Mouse (Mus musculus): Measurements from ENCODE around the gene Pipox. TPM values are rescaled to one million over a fixed set of nuclear protein-coding genes. Genes with fewer than 3 reads are reported as not detected.

Gene Pipox
- total and polyA plus RNA-seq, 2 experiments = 222 to 251 TPM

GRCm38 (mm10) chr11:77873116-77873515 is 20.8 kb downstream of the Pipox start:
- Histone ChIP-seq H3K36me3 (ENCODE audit: control insufficient read depth, insufficient read depth, low read length) (no peaks in the 10 kb centered on the region), H3K4me3 (ENCODE audit: insufficient read depth, low read depth, low read length) (no peak overlapping the region)
- WGBS = 35% methylated on average over 3 of the region's 3 CpGs

GRCm38 (mm10) chr11:77872685-77873084 is 21.2 kb downstream of the Pipox start:
- TF ChIP-seq CTCF (IDR thresholded peaks at IDR 0.05; ENCODE audit: low read depth, low read length) (no peak), POLR2A (IDR thresholded peaks at IDR 0.05; ENCODE audit: extremely low read depth, insufficient read depth, low read length) (no peak)
- Histone ChIP-seq H3K4me3 (ENCODE audit: insufficient read depth, low read depth, low read length) (no peak overlapping the region), H3K4me1 (ENCODE audit: control insufficient read depth, insufficient read depth, low read length) (no peaks in the 10 kb centered on the region), H3K9ac (ENCODE audit: low read depth, low read length) (no peak overlapping the region), H3K27ac (replicated peaks; ENCODE audit: insufficient read depth, low read depth, low read length) (no peak overlapping the region), H3K27me3 (ENCODE audit: control insufficient read depth, insufficient read depth, low read length) (no peaks in the 10 kb centered on the region), H3K36me3 (ENCODE audit: control insufficient read depth, insufficient read depth, low read length) (no peaks in the 10 kb centered on the region), H3K79me2 (ENCODE audit: control insufficient read depth, insufficient read depth, low read length) (no peaks in the 10 kb centered on the region)
- WGBS = 11% methylated on average over 7 of the region's 7 CpGs
- DNase-seq (ENCODE audit: extremely low read depth, low read depth, low spot score) = no peak

More at GRCm38 (mm10) chr11:77873116-77873515, 20.8 kb downstream of the Pipox start:
- Histone ChIP-seq H3K9ac (ENCODE audit: low read depth, low read length) (no peak overlapping the region), H3K27ac (replicated peaks; ENCODE audit: insufficient read depth, low read depth, low read length) (no peak overlapping the region), H3K79me2 (ENCODE audit: control insufficient read depth, insufficient read depth, low read length) (no peaks in the 10 kb centered on the region), H3K4me1 (ENCODE audit: control insufficient read depth, insufficient read depth, low read length) (no peaks in the 10 kb centered on the region), H3K27me3 (ENCODE audit: control insufficient read depth, insufficient read depth, low read length) (no peaks in the 10 kb centered on the region)
- TF ChIP-seq POLR2A (IDR thresholded peaks at IDR 0.05; ENCODE audit: extremely low read depth, insufficient read depth, low read length) = no peak
- no peak for TF ChIP-seq CTCF (IDR thresholded peaks at IDR 0.05; ENCODE audit: low read depth, low read length)
- DNase-seq (ENCODE audit: extremely low read depth, low read depth, low spot score) = no peak

- H3K27me3 ChIP-seq (ENCODE audit: control insufficient read depth, insufficient read depth, low read length) = no peaks in the 10 kb centered on the region
- TF ChIP-seq CTCF (IDR thresholded peaks at IDR 0.05; ENCODE audit: low read depth, low read length) (no peak), POLR2A (IDR thresholded peaks at IDR 0.05; ENCODE audit: extremely low read depth, insufficient read depth, low read length) (no peak)
- no peaks in the 10 kb centered on the region for H3K4me1 ChIP-seq (ENCODE audit: control insufficient read depth, insufficient read depth, low read length)
- WGBS = 8% methylated on average over 11 of the region's 11 CpGs
- H3K79me2 ChIP-seq (ENCODE audit: control insufficient read depth, insufficient read depth, low read length) = no peaks in the 10 kb centered on the region
- H3K4me3 ChIP-seq (ENCODE audit: insufficient read depth, low read depth, low read length) = no peak overlapping the region
- no peak for DNase-seq (ENCODE audit: extremely low read depth, low read depth, low spot score)
- no peak overlapping the region for H3K9ac ChIP-seq (ENCODE audit: low read depth, low read length)
- H3K36me3 ChIP-seq (ENCODE audit: control insufficient read depth, insufficient read depth, low read length) = no peaks in the 10 kb centered on the region
- H3K27ac ChIP-seq (replicated peaks; ENCODE audit: insufficient read depth, low read depth, low read length) = no peak overlapping the region
Observed at GRCm38 (mm10) chr11:77872236-77872635, 21.7 kb downstream of the Pipox start.

GRCm38 (mm10) chr11:77871436-77871835 is 22.5 kb downstream of the Pipox start:
- H3K79me2 ChIP-seq (ENCODE audit: control insufficient read depth, insufficient read depth, low read length) = no peaks in the 10 kb centered on the region
- H3K4me3 ChIP-seq (ENCODE audit: insufficient read depth, low read depth, low read length) = no peak overlapping the region
- no peaks in the 10 kb centered on the region for H3K36me3 ChIP-seq (ENCODE audit: control insufficient read depth, insufficient read depth, low read length)
- H3K27ac ChIP-seq (replicated peaks; ENCODE audit: insufficient read depth, low read depth, low read length) = no peak overlapping the region
- 30% methylated on average over 4 of the region's 4 CpGs for WGBS
- H3K4me1 ChIP-seq (ENCODE audit: control insufficient read depth, insufficient read depth, low read length) = no peaks in the 10 kb centered on the region
- no peak overlapping the region for H3K9ac ChIP-seq (ENCODE audit: low read depth, low read length)
- no peaks in the 10 kb centered on the region for H3K27me3 ChIP-seq (ENCODE audit: control insufficient read depth, insufficient read depth, low read length)
- DNase-seq (ENCODE audit: extremely low read depth, low read depth, low spot score) = no peak
- no peak for TF ChIP-seq POLR2A (IDR thresholded peaks at IDR 0.05; ENCODE audit: extremely low read depth, insufficient read depth, low read length)
- no peak for TF ChIP-seq CTCF (IDR thresholded peaks at IDR 0.05; ENCODE audit: low read depth, low read length)

GRCm38 (mm10) chr11:77867419-77868083 is 26.3 kb downstream of the Pipox start:
- no peaks in the 10 kb centered on the region for H3K79me2 ChIP-seq (ENCODE audit: control insufficient read depth, insufficient read depth, low read length)
- no peak overlapping the region for H3K27ac ChIP-seq (replicated peaks; ENCODE audit: insufficient read depth, low read depth, low read length)
- H3K27me3 ChIP-seq (ENCODE audit: control insufficient read depth, insufficient read depth, low read length) = no peaks in the 10 kb centered on the region
- H3K4me3 ChIP-seq (ENCODE audit: insufficient read depth, low read depth, low read length) = no peak overlapping the region
- 66% methylated on average over 12 of the region's 12 CpGs for WGBS
- no peak overlapping the region for H3K9ac ChIP-seq (ENCODE audit: low read depth, low read length)
- no peaks in the 10 kb centered on the region for H3K4me1 ChIP-seq (ENCODE audit: control insufficient read depth, insufficient read depth, low read length)
- H3K36me3 ChIP-seq (ENCODE audit: control insufficient read depth, insufficient read depth, low read length) = no peaks in the 10 kb centered on the region
- TF ChIP-seq POLR2A (IDR thresholded peaks at IDR 0.05; ENCODE audit: extremely low read depth, insufficient read depth, low read length) (no peak), CTCF (IDR thresholded peaks at IDR 0.05; ENCODE audit: low read depth, low read length) (no peak)
- no peak for DNase-seq (ENCODE audit: extremely low read depth, low read depth, low spot score)

- Histone ChIP-seq H3K36me3 (ENCODE audit: control insufficient read depth, insufficient read depth, low read length) (no peaks in the 10 kb centered on the region; the same call in 1 of the 2 replicates), H3K27ac (replicated peaks; ENCODE audit: insufficient read depth, low read depth, low read length) (no peak overlapping the region), H3K27me3 (ENCODE audit: control insufficient read depth, insufficient read depth, low read length) (no peaks in the 10 kb centered on the region), H3K9ac (ENCODE audit: low read depth, low read length) (no peak overlapping the region), H3K4me3 (ENCODE audit: insufficient read depth, low read depth, low read length) (no peak overlapping the region), H3K4me1 (ENCODE audit: control insufficient read depth, insufficient read depth, low read length) (no peaks in the 10 kb centered on the region), H3K79me2 (ENCODE audit: control insufficient read depth, insufficient read depth, low read length) (no peaks in the 10 kb centered on the region)
- DNase-seq (ENCODE audit: extremely low read depth, low read depth, low spot score) = no peak
- 86% methylated on average over 12 of the region's 12 CpGs for WGBS
- TF ChIP-seq POLR2A (IDR thresholded peaks at IDR 0.05; ENCODE audit: extremely low read depth, insufficient read depth, low read length) (no peak), CTCF (IDR thresholded peaks at IDR 0.05; ENCODE audit: low read depth, low read length) (no peak)
Observed at GRCm38 (mm10) chr11:77864771-77865170, 29.1 kb downstream of the Pipox start.

Measured in liver, adult 2 months (tissue).